ENCODE assay signal across 20 mouse cellular contexts in genomic region chr17:5163251-5163826, GRCm38 (mm10).
DNase-seq lines count a peak whose midpoint lies in the region; ATAC-seq and TF ChIP-seq lines count a peak whose summit lies in the region.
"Had no signal": no experiment of that assay in that cellular context is flagged by ENCODE, and none has a peak within 500 bp of the region (broad histone marks: within the 10 kb centered on the region; RNA-seq: fewer than 3 reads in every experiment).

No protein-coding gene starts in this region.

- ATAC-seq in midbrain, embryonic 13.5 days = no peak
- no peak for ATAC-seq in midbrain, postnatal 0 days (ENCODE audit: low FRiP score)
- peak; percentile 25; the same call in 1 of the 2 replicates for ATAC-seq in midbrain, embryonic 16.5 days
- ATAC-seq in stomach, embryonic 15.5 days (ENCODE audit: insufficient read depth, low FRiP score, low read depth) = no peak
- ATAC-seq in lung, postnatal 0 days = no peak

- no peak overlapping the region for H3K4me2 ChIP-seq in midbrain, embryonic 13.5 days (replicated peaks)
- H3K4me2 ChIP-seq in midbrain, postnatal 0 days (ENCODE audit: low read depth, low read length, poor library complexity, severe bottlenecking) = no peak overlapping the region
- peak overlapping the region; percentile 3; the same call in 1 of the 2 replicates for H3K4me2 ChIP-seq in midbrain, embryonic 16.5 days (ENCODE audit: low read length)
- H3K4me2 ChIP-seq in stomach, embryonic 15.5 days = no peak overlapping the region
- H3K4me2 ChIP-seq in lung, postnatal 0 days (replicated peaks; ENCODE audit: low read depth, low read length) = no peak overlapping the region
- H3K4me2 ChIP-seq: heart, embryonic 12.5 days; kidney, embryonic 15.5 days; limb, embryonic 13.5 days; liver, embryonic 13.5 days; lung, embryonic 14.5 days had no signal

- 79% methylated on average over 7 of the region's 7 CpGs for WGBS in midbrain, embryonic 13.5 days
- 78% methylated on average over 7 of the region's 7 CpGs for WGBS in midbrain, postnatal 0 days
- 80% methylated on average over 7 of the region's 7 CpGs for WGBS in midbrain, embryonic 16.5 days
- WGBS in stomach, embryonic 15.5 days = 74% methylated on average over 7 of the region's 7 CpGs
- 87% methylated on average over 7 of the region's 7 CpGs for WGBS in lung, postnatal 0 days

- no peak for TF ChIP-seq CTCF in midbrain, postnatal 0 days (IDR thresholded peaks at IDR 0.05)
- no peak for TF ChIP-seq CTCF in lung, postnatal 0 days (IDR thresholded peaks at IDR 0.05)

- H3K4me1 ChIP-seq in midbrain, embryonic 13.5 days (replicated peaks) = peaks cover 42% of the 10 kb centered on the region
- H3K4me1 ChIP-seq in midbrain, postnatal 0 days (ENCODE audit: insufficient read depth, low read length) = peaks cover 12% of the 10 kb centered on the region
- H3K4me1 ChIP-seq in midbrain, embryonic 16.5 days (ENCODE audit: control insufficient read depth, insufficient read depth, low read length) = peaks cover 14% of the 10 kb centered on the region
- H3K4me1 ChIP-seq in stomach, embryonic 15.5 days = peaks cover 7% of the 10 kb centered on the region; the same call in 1 of the 2 replicates
- no peaks in the 10 kb centered on the region for H3K4me1 ChIP-seq in lung, postnatal 0 days (ENCODE audit: insufficient read depth, low read depth, low read length)

- no peak overlapping the region for H3K4me3 ChIP-seq in midbrain, embryonic 13.5 days (replicated peaks)
- no peak overlapping the region for H3K4me3 ChIP-seq in midbrain, postnatal 0 days (ENCODE audit: low read depth, low read length)
- H3K4me3 ChIP-seq in midbrain, embryonic 16.5 days (ENCODE audit: low read depth, low read length) = no peak overlapping the region
- no peak overlapping the region for H3K4me3 ChIP-seq in stomach, embryonic 15.5 days (replicated peaks)
- H3K4me3 ChIP-seq in lung, postnatal 0 days (ENCODE audit: low read depth, low read length) = no peak overlapping the region
- H3K4me3 ChIP-seq: heart, embryonic 12.5 days; hindbrain, embryonic 10.5 days; kidney, embryonic 15.5 days; limb, embryonic 13.5 days; liver, embryonic 13.5 days had no signal

- no peaks in the 10 kb centered on the region for H3K27me3 ChIP-seq in midbrain, embryonic 13.5 days
- no peaks in the 10 kb centered on the region for H3K27me3 ChIP-seq in midbrain, postnatal 0 days (ENCODE audit: insufficient read depth, low read length)
- no peaks in the 10 kb centered on the region for H3K27me3 ChIP-seq in midbrain, embryonic 16.5 days (ENCODE audit: control insufficient read depth, insufficient read depth, low read depth, low read length)
- no peaks in the 10 kb centered on the region for H3K27me3 ChIP-seq in stomach, embryonic 15.5 days (replicated peaks)
- H3K27me3 ChIP-seq in lung, postnatal 0 days (replicated peaks; ENCODE audit: insufficient read depth, low read length) = no peaks in the 10 kb centered on the region
- H3K27me3 ChIP-seq: heart, embryonic 12.5 days; kidney, embryonic 15.5 days; limb, embryonic 13.5 days; liver, embryonic 13.5 days had no signal

- no peak for TF ChIP-seq EP300 in lung, postnatal 0 days (IDR thresholded peaks at IDR 0.05)

- H3K27ac ChIP-seq in midbrain, embryonic 13.5 days = peak overlapping the region; percentile 44; the same call in 1 of the 2 replicates
- H3K27ac ChIP-seq in midbrain, postnatal 0 days (ENCODE audit: low read depth, low read length) = no peak overlapping the region
- H3K27ac ChIP-seq in midbrain, embryonic 16.5 days (ENCODE audit: low read length) = peak overlapping the region; percentile 45
- peak overlapping the region; percentile 48 for H3K27ac ChIP-seq in stomach, embryonic 15.5 days
- no peak overlapping the region for H3K27ac ChIP-seq in lung, postnatal 0 days (ENCODE audit: low read length)
- H3K27ac ChIP-seq: hindbrain, embryonic 10.5 days; kidney, embryonic 15.5 days; limb, embryonic 13.5 days; liver, embryonic 13.5 days had no signal

- no peak overlapping the region for H3K9ac ChIP-seq in midbrain, embryonic 13.5 days (replicated peaks)
- H3K9ac ChIP-seq in midbrain, postnatal 0 days (replicated peaks; ENCODE audit: low read length, poor library complexity, severe bottlenecking) = no peak overlapping the region
- H3K9ac ChIP-seq in midbrain, embryonic 16.5 days (ENCODE audit: low read depth, low read length) = no peak overlapping the region
- no peak overlapping the region for H3K9ac ChIP-seq in stomach, embryonic 15.5 days
- H3K9ac ChIP-seq in lung, postnatal 0 days (replicated peaks; ENCODE audit: low read depth) = no peak overlapping the region
- H3K9ac ChIP-seq: heart, embryonic 12.5 days; kidney, embryonic 15.5 days; limb, embryonic 13.5 days; liver, embryonic 13.5 days; lung, embryonic 14.5 days had no signal

- H3K36me3 ChIP-seq in midbrain, embryonic 13.5 days = no peaks in the 10 kb centered on the region
- no peaks in the 10 kb centered on the region for H3K36me3 ChIP-seq in midbrain, postnatal 0 days (ENCODE audit: insufficient read depth, low read length)
- H3K36me3 ChIP-seq in midbrain, embryonic 16.5 days (ENCODE audit: control insufficient read depth, insufficient read depth, low read length) = no peaks in the 10 kb centered on the region
- no peaks in the 10 kb centered on the region for H3K36me3 ChIP-seq in stomach, embryonic 15.5 days
- no peaks in the 10 kb centered on the region for H3K36me3 ChIP-seq in lung, postnatal 0 days (ENCODE audit: insufficient read depth, low read length)
- H3K36me3 ChIP-seq: liver, embryonic 13.5 days had no signal

- no peaks in the 10 kb centered on the region for H3K9me3 ChIP-seq in midbrain, embryonic 13.5 days
- no peaks in the 10 kb centered on the region for H3K9me3 ChIP-seq in midbrain, postnatal 0 days (ENCODE audit: low read length)
- H3K9me3 ChIP-seq in midbrain, embryonic 16.5 days (replicated peaks; ENCODE audit: control insufficient read depth, low read length, poor library complexity, severe bottlenecking) = no peaks in the 10 kb centered on the region
- H3K9me3 ChIP-seq in stomach, embryonic 15.5 days = no peaks in the 10 kb centered on the region
- H3K9me3 ChIP-seq in lung, postnatal 0 days (ENCODE audit: low read length) = no peaks in the 10 kb centered on the region
- H3K9me3 ChIP-seq: heart, embryonic 12.5 days; hindbrain, embryonic 10.5 days; kidney, embryonic 15.5 days; limb, embryonic 13.5 days; liver, embryonic 13.5 days had no signal

- peak; percentile 70 for DNase-seq in heart, adult 11 months
- no peak for DNase-seq in heart, adult 18-20 months
- no peak for DNase-seq in midbrain, postnatal 0 days (ENCODE audit: low spot score)
- no peak for DNase-seq in lung, postnatal 0 days (ENCODE audit: low spot score)
- DNase-seq: adrenal gland, postnatal 14 days; cerebellum, adult 9-10 months; gastrocnemius, postnatal 10 days; heart, postnatal 10 days; kidney, adult 11 months; kidney, postnatal 36 days; liver, embryonic 13.5 days; lung, embryonic 14.5 days; lung, postnatal 36 days had no signal

Comparison
In these comparisons a context has a peak if more than half of its experiments do, and no peak if none do; other contexts are left out.
1. H3K27ac ChIP-seq: peak in midbrain, embryonic 13.5 days (single experiment), midbrain, embryonic 16.5 days (single experiment) and stomach, embryonic 15.5 days (single experiment); none in midbrain, postnatal 0 days (single experiment) and lung, postnatal 0 days (single experiment).